Mouse (Mus musculus) kidney, adult 11 months (tissue): ENCODE data around the gene Npb.

Experiments
- DNase-seq: peaks from one replicate; pipeline ENCODE4 v3.0.0; 2022

Npb gene

DNA sequence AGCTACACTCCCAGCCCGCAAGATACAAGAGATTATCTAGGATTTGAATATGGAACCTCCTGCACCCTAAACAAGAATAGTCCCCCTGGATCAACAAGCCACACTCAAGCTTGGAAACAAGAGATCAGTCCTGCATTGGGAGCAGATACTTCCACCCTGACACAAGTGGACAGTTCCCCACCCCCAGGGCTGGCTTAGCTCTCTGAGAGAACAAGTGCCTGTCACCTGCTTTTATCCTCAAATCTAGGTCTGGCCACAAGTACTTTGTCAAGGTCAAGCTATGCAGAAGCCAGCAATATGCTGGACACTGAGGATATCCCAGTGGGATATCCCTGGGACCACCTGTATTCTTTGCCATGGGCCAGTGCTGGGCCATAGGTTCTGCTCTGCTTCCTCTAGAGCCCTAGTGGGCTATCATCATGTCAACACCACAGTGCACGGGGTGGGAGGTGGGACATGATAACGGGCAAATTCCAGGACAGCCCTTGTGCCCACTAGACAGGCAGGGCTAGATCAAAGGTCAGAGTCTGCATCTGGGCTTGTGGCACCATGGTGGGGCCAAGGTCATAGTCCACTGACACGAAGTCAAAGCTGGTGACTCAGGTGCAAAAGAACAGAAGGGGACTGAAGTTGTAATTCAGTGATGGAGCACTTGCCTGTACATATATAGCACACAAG is 8.5 kb downstream of the Npb start:
- DNase-seq = peak; percentile 82

DNA sequence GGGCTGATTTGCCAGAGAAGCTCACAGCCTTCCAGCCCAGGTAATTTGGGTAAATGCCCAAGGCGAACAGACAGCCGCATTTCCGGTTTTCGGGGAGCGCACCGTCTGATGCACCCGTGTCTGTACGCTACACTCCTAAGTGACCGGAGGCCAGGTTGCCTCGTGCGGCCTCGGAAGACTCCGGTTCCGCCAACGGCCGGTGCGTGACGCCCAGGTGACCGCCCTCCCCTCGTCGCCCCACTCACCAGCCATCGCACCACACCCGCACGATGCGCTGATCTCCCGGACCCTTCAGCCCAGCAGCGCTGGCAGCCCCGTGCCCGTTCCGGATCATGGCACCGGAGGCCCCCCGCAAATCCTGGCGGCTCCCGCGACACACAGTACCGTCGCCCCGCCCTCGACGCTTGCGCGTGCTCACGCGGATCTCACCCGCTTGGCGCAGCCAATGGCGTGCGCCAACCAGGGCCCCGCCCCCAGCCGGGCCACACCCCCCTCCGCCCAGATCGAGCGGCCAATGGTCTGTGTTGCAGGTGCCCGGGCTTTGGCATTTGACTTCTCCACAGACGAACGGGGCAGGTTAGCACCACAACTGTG is 9.3 kb downstream of the Npb start, which contains the start of gene Pcyt2:
TSS of gene Pcyt2 (minus strand) at position 418 of the 594 bp plus-strand sequence.
- peak; percentile 96 for DNase-seq

DNA sequence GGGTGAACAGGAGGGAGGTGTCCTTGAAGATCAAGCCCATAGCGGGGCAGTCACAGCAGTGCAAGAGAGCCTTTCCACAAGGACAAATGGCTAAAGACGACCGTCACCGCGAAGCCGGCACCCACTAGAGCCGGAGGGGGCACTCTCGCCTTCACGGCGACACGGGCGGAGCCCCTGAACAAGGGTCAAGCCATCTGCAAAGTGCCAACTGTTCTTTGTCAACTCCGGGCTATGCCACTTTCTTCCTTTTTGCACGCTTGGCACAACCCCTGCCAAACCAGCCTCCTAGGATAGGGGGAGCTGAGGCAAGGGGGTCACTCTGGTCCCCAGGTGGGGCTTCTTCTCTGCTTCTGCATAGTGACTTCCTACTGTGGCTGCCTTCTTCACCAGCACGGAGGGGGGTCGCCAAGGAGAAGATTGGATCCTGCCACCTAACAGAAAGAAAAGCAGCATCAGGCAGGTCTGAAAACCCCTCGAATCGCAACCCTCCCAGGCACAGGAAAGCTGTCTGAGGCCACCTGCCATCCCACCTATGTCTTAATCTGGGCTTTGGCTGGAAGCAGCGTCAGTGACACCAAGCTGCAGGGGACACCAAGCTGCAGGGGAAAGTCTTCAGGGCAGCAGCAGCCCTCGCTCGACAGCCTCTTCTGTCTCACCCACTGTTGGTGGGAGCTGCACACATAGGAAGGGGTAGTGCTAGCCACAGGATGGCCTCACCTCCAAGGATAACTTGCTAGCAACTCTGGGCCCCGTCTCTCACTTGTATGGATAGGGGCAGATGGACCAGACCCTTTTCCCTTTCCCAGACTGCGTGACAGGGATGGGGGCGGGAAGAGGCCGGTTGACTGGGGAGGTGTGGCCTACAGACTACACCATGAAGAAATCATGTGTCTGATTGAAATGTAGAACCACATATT is 10.6 kb downstream of the Npb start:
- DNase-seq = no peak

DNA sequence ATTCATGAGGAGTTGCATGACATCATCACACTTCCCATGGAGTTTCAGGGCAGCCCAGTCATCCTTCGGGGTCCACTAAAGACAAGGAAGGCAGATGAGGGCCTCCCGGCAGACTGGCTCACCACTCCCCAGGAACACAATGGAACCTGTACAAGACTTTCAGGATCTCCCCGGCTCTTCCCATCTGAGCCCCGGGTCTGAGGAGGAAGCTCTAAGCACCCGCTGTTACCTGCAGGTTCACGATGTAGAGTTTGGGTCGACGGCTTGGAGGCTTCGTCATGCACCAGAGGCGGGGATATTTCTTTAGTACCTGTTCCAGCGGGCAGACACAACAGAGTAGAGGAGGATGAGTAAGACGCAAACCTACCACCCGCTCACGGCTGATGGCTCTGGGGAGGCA is 11.9 kb downstream of the Npb start:
- DNase-seq = no peak

DNA sequence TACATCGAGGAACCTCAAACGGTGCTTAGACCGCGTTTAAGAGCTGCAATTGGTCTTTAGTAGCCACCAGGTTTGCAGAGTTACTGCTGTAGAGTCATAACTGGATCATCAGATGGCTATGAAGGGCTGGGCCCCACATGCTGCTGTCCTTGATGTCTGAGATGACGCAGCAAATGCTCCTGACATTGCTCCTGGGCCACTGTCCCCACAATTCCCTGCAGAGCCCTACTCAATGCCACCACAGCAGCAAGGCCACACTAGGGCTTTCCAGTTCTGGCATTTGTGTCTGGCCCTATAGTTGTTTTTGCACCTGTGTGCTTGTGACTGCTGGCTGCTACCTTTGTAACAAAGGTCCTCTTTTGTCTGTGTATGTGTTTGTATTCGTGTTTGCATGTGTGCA is 14.5 kb downstream of the Npb start:
- no peak for DNase-seq

DNA sequence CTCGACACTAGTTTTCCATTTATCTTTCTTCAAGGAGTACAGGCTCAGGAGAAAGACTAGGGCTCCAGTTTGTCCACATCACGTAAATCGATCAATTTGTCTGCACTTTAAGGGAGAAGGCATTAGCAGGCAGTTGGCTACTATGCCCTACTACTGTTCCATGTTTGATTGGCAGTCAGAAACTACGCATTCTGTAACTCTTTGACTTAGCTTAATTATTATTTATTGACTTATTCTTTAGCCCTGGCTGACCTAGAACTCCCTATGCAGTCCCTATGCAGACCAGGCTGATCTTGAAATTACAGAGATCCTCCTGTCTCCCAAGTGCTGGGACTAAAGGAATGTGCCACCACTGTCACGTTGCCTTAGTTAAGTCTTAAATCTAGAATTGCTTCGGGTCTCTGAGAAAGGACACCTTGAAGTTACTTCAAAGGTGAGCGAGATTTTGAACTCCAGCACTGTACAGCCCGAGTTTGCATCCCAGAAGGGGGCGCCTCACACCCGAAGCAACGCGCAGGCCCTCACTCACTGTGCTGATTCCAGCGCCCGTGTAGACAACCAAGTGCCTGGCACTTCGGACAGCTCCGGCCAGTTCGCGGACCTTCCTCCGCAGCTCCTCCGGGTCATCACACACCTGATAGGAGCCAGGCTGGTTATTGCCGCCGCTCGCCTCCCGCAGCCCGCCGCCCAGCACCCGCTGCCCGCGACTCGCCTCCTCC is 15.8 kb downstream of the Npb start:
- peak; percentile 72 for DNase-seq

DNA sequence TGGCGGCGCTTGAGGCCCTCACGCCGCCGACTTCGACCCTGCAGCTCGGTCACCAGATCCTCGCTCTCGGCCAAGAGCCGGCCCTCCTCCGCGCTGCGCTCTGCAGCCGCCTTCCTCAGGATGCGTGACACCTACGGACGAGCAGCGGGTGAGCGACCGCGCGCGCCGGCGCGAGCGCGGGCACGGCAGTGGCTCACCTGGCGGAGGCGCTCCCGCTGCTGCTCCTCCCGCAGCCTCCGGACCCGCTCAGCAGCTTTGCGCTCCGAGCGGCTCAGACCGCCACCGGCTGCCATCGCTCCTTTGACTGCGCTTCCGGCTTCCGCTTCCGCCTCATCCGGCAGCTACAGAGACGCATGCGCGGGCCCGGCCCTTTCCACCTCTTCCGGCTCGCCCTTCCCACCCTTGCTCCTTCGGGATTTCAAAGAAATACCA is 16.4 kb downstream of the Npb start:
- peak; percentile 83 for DNase-seq

DNA sequence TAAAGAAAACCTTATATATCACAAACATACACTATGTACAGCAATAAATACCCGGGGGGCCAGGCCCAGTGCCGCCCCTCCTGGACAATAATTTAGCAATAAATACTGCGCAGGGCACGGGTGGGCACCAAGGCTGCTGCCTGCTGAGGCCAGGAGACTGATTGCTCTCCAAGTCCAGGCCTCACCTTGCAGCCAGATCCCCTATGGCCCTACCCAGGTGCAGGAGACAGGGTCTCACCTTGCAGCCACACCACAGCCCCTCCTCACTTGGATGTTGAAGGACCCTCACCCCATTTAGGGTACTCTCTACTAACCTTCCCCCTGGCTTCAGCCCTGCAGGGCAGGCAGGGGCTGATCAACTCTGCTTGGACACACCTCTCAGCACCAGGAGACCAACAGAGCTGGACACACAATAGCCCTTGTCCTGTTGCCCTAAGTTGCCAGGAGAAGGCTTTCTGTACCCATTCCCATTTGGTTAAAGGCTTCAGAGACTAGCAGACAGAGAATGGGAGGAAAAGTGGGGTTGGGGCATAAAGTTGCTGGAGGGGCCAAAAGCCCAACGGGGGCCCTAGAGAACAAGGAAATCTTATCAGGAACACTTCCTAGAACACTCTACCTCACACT is 17.0 kb downstream of the Npb start, which contains the start of gene Sirt7:
TSS of gene Sirt7 (minus strand) at position 89 of the 624 bp plus-strand sequence.
- no peak for DNase-seq

DNA sequence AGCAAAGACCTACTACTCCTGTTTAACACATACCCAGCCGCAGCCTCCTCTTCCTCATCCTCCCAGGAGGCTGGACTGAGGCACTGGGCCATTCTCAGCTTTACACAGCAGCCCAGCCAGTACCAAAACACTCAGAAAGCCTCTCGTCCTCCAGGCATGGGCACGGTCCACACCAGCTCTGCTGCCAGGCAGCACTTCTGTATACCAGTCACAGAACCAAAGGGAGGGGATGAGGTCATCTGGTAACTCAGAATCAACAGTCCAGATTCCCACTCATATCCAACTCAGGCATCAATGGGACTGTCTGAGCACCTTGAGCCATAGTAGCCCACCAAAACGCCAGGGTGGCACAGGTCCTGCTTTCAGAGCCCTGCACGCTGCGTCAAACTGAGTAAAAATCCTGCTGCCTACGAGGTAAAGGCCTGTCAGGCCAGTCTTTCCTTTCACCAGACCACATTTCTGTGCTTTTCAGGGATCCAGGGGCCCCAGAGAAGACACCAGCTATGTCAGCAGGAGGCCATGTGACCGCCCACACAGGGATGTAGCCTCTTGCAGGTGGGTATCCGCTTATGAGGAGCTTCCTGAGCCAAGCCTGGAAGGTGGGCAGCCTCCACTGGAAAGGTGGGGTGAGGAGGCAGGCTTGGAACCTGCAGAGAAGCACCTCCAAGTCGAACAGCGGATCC is 18.6 kb downstream of the Npb start:
- DNase-seq = no peak

DNA sequence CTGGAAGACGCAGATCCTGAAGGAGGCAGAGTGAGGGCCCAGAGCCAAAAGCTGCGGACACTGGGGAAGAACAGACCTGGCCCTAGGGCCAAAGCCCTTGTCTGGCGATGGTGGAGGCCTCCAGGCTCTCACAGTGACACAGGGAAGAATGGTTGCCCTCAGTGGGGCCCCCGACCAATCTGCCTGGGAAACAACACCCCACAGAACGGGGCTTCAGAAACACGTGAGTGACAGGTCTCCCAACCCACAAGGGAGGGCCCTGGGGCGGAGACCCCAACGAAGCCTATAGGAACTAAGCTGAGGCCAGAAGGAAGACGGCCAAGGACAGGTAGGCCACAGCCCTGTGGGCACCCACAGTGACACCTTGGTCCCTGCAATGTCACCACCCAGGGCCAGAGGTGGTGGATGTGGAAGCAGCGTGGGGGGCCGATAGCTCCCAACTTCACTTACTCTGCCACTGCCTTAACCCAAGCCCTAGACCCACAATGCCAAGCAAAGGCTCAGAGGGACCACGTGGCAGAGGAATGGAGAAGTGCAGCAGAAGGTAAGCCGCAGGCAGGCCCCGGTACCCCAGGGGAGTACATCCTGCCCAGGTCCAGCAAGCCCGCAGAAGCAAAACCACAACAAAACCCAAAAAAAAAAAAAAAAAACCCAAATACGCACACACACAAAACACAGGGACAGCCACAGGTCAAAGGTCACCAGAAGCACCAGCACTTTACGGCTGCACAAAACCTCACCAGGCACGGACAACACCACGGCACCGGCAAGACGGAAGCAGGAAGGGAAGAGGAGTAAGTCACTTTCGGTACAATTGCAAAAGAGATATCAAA is 19.4 kb downstream of the Npb start:
- DNase-seq = no peak

DNA sequence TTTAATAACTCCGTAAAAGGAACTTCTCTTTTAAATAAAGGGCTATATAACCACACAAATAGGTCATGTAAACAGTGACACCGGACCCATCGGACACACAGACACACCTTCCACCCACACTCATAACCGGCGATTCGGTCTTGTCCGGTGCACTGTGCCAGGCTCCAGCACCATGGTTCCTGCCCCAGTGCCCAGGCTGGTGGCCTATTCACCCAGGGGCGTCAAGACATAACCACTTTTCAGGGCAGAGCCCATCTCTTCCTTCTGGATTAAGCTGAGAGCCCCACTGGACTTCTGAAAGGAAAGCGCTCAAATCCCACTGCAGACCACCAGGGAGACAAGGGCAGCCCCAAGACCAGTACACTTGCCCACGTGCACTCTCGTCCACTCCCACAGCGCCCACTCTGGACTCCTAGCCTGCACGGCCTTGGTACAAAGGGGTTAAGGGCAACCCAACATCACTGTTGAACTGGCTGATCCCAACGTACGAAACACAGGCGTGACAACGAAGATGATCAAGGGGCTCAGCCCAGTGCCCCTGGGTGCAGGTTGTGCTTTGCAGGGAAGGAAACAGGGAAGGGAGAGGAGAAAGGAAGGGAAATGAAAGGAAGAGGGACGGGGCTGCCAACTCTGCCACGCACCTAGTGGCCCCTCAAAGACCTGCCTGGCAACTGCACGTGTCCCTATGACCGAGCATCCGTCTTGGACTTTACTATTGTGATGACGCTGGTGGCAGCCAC is 20.5 kb downstream of the Npb start:
- DNase-seq = no peak

DNA sequence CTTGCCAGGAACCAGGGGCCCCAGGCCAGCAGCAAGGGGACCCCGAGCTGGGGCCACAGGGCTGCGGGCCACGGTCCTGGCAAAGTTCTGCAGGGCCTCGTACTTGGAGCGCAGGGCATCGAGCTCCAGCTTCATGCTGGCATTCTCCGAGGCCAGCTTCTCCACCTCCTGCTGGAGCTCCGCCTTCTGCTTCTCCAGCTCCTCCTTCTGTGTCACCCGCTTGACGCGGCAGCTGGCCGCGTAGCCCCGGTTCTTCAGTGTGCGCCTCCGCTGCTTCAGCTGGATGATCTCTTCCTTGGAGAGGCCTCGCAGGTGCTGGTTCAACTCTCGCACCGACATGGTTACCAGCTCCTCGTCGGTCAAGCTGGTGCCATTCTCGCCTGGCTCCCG is 21.1 kb downstream of the Npb start:
- DNase-seq = peak; percentile 77

DNA sequence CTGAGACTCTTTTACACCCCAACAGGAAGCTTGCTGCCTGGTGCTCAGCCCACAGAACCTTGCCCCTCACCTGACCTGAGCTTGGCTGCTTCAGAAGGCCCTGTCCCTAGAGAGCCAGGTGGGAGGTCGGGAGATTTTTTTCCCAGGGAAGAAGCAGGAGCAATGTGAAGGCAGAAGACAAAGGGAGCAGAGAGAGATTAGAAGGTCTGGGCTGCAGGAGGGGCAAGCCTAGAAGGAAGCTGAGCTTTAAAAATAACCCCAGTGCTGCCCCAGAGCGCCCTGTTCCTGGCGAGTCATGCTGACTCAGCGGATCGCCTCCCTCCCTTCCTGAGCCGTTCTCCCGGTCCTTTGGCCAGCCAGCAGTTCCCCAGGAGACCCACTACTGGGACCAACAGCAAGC is 21.6 kb downstream of the Npb start:
- DNase-seq = peak; percentile 66

DNA sequence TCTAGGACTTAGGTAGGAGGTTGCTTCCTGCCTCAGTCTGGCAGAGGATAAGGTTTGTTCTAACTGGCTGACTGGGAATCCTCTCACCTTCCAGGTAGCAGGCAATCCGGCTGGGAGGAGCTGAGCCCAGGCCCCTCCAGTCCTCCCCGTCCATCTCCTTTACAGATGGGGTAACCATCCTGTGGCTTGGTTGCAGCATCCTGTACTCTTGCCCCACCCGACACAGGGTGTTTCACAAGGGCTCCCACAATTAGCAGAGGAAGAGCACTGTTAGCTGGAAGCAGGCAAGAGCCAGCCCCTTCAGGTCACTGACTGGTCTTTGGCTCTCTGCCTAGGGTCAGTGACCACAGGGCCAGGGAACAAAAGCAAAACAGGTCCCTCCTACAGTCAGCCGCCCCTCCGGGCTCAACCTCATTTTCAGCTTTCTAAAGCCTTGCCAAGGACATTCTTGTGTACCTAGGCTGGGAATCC is 22.2 kb downstream of the Npb start:
- DNase-seq = peak; percentile 90

DNA sequence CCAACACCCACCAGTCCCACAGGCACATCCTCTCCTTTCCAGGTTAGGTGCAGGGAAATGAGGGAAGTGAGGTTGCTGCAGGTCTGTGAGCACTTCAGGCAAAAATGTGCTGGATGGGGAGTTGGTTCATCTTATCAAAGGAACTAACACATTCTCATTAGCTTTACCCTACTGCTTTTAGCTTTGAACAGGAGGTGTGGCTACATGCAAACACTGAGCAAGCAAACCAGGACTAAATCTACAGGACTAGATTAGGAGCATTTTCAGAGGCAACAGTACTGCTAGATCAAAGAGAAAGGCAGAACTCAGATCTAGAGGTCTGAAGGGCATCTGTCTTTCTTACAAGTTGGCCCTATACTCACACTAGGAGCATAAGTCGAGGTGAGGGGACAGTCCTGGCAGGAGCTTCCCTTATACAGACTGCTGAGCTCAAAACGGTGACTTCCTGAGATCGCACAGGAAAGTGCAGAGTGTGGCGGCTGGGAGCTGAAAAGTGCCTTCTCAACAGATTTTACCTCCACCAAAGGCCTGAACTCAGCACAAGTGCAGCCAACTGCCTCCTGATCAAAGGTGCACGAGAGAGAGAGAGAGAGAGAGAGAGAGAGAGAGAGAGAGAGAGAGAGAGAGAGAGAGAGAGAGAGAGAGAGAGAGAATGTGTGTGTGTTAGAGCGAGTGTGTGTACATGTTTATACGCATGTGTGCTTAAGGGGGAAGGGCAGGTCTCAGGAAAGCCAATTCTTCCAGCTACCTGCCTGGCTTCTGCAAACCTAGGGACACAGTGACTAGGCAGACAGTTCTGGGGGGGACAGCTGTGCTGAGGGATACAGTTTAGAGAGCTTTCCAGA is 22.8 kb downstream of the Npb start:
- DNase-seq = peak; percentile 80

DNA sequence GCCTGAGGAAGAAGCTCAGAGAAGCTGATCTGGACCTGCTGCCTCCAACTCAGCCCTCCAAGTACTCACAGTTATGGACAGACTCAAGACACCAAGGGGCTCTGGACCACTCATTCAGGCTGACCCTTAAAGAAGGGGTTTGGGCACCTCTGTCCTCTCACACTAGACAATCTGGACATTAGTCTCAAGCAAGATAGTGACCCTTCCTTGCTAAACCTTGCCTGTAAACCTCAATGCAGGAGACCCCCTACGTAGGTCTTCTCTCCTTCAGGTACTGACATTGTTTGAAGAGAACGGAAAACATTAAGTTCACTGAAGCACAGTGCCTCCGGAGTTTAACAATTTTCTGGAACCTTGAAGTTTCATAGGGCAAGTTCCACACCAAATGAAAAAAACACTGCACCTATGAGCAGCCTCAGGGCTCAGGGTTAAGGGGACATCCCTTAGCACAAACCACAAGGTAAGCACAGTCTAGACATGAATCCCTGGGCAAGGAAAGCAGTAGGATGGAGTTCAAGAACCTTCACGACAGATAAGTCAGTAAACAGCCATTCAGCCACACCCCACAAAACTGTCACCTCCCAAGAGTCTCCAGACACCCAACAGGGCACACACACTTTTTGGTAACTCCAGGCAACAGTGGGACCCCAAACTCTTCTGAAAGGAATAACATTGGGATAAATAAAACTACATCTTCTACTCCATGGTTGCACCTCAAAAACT is 23.6 kb downstream of the Npb start:
- no peak for DNase-seq

DNA sequence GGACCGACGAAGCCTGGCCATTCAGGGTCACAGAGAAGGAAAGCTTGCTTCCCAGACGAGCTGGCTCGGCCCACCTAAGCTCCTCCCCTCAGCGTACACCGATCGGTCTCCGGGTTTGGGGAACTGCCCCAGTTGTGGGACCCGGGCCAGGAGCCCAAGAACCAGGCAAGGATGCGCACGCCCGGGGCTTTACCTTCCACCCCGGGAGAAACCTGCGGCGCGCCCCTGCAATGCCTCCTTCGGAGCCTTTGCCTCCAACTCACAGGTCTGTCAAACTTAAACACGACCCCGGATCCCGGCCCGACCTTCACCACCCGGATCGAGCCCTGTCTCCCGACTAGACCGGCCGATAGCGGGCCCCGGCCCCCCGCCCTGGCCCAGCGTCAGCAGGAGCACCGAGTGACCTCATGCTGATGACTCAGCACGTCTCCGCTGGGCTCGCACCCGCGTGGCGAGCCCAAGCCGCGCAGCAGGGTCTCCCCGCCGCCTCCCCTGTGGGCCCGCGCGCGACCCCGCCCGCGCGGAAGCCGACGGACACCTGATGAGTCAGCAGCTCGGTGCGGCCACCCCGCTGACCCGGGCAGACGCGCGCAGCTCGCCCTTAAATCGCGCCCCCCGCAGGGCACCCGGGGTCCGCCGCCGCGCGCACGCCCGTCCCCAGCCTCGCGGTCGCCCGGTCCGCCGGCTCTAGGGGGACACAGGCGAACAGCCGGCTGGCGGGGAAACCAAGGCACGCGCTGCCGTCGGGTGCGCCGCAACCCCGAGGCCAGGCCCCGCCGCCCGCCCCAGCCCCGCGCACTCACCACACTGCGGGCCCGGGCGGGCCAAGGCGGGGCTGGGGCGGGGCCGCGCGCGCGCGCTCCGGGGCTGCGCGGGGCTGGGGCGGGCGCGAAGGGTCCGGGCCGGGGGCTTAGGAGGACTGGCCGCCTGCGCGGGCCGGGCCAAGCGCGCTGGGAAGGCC is 24.6 kb downstream of the Npb start:
- DNase-seq = peak; percentile 86
